Mouse (Mus musculus) cortical plate, adult 2 months (tissue): ENCODE measurements around the gene Gfod1.

Source experiments
- CTCF ChIP-seq: fragments of 200-500 bp; IDR thresholded peaks from 2 replicates; pipeline ENCODE4 v1.5.1; 2011; ENCODE audit warnings: mild to moderate bottlenecking, control low read depth, low read length; ENCODE audit not compliant: insufficient read depth; ENCODE audit errors: extremely low read depth
- POLR2A ChIP-seq: fragments of 200-500 bp; IDR thresholded peaks from 2 replicates; pipeline ENCODE4 v1.6.1; 2011; ENCODE audit warnings: mild to moderate bottlenecking, low read length, control low read depth; ENCODE audit not compliant: insufficient read depth; ENCODE audit errors: extremely low read depth

DNA sequence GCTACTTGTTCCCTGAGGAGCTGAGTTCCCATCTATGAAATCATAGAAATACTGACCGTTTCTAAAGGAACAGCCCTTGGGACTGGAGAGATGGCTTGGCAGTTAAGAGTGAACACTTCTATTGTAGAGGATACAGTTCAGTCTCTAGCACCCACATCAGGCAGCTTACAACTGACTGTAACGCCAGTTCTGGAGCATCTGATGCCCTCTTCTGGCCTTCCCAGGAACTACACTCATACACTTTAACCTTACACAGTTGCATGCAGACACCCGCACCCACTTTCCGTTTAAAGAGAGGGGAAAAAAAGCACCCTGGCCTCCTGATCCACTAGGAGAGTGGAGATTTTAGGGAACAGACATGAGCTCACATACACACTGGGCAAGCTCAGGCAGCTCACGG is 78.8 kb downstream of the Gfod1 start:
- no peak for TF ChIP-seq POLR2A
- no peak for TF ChIP-seq CTCF
